Mouse (Mus musculus) heart, adult 2 months (tissue): ENCODE measurements at regions not wholly inside any gene's neighbourhood (a gene's known extent, or its start where the extent isn't known, plus 50 kb on each side); places are given as distances from the start of the nearest gene placed in this dataset.

ENCODE experiments used
- DNase-seq, 2 experiments: peaks; one replicate each; pipeline ENCODE4 v3.0.0; 2021
- H3K27ac ChIP-seq: fragments of 200-600 bp; 2 replicates; pipeline ENCODE4 v1.8.1; 2022
- H3K27me3 ChIP-seq: fragments of 200-500 bp; 2 replicates; pipeline ENCODE4 v1.6.1; 2012; ENCODE audit warnings: mild to moderate bottlenecking, low read length, inconsistent platforms, mixed read lengths; ENCODE audit not compliant: control insufficient read depth, insufficient read depth
- H3K36me3 ChIP-seq: fragments of 200-500 bp; 2 replicates; pipeline ENCODE4 v1.6.1; 2012; ENCODE audit warnings: low read length, inconsistent platforms; ENCODE audit not compliant: control insufficient read depth, insufficient read depth
- H3K4me1 ChIP-seq: fragments of 200-500 bp; 2 replicates; pipeline ENCODE4 v1.6.1; 2011; ENCODE audit warnings: low read length; ENCODE audit not compliant: control insufficient read depth, insufficient read depth
- H3K4me3 ChIP-seq: fragments of 200-600 bp; 2 replicates; pipeline ENCODE4 v1.8.1; 2022
- H3K79me2 ChIP-seq: fragments of 200-500 bp; replicated peaks from 2 replicates; pipeline ENCODE4 v1.6.1; 2012; ENCODE audit warnings: mild to moderate bottlenecking, inconsistent platforms, low read length, moderate library complexity, mixed read lengths; ENCODE audit not compliant: control insufficient read depth, insufficient read depth
- H3K9ac ChIP-seq: fragments of 200-500 bp; 2 replicates; pipeline ENCODE4 v1.6.1; 2012; ENCODE audit warnings: low read depth, mild to moderate bottlenecking, control low read depth, inconsistent platforms, low read length, mixed read lengths
- CTCF ChIP-seq: fragments of 200-600 bp; IDR thresholded peaks from 2 replicates; pipeline ENCODE4 v1.8.1; 2022; ENCODE audit warnings: antibody characterized with exemption, mild to moderate bottlenecking, moderate library complexity
- EP300 ChIP-seq: fragments of 200-500 bp; IDR thresholded peaks from 2 replicates; pipeline ENCODE4 v1.6.1; 2011; ENCODE audit warnings: low read depth, low read length, control low read depth; ENCODE audit not compliant: insufficient read depth
- POLR2A ChIP-seq: fragments of 200-500 bp; IDR thresholded peaks from 2 replicates; pipeline ENCODE4 v1.6.1; 2011; ENCODE audit warnings: mild to moderate bottlenecking, low read depth, low read length, control low read depth; ENCODE audit not compliant: insufficient read depth
- WGBS: fragments of 180-500 bp; shearing (Covaris S2); methylation state at CpG from one replicate; pipeline ENCODE4 v1.1.7; 2018; 5-methylcytosine and 5-hydroxymethylcytosine counted together
- intact Hi-C: fragments of 180-260 bp; cut with DNase I; formaldehyde crosslinking; loops from one replicate; pipeline ENCODE4 v1.15.1; 2025

- no peaks in the 10 kb centered on the region for H3K4me1 ChIP-seq
- intact Hi-C loops, result no loop called here
- no peaks in the 10 kb centered on the region for H3K79me2 ChIP-seq
- no peak overlapping the region for H3K27ac ChIP-seq
- H3K36me3 ChIP-seq, result no peaks in the 10 kb centered on the region
- no peak for DNase-seq
- H3K4me3 ChIP-seq, result no peak overlapping the region
- no peak overlapping the region for H3K9ac ChIP-seq
- TF ChIP-seq CTCF (no peak), EP300 (no peak), POLR2A (no peak)
- H3K27me3 ChIP-seq, result peaks cover 2% of the 10 kb centered on the region; the same call in 1 of the 2 replicates
- 62% methylated on average over 7 of the region's 7 CpGs for WGBS
Observed at GRCm38 (mm10) chr4:143055371-143055770, 157.4 kb downstream of the Prdm2 start.

- H3K36me3 ChIP-seq, result no peaks in the 10 kb centered on the region
- 90% methylated on average over 5 of the region's 5 CpGs for WGBS
- no peak overlapping the region for H3K4me3 ChIP-seq
- intact Hi-C loops, result no loop called here
- H3K9ac ChIP-seq, result no peak overlapping the region
- no peak overlapping the region for H3K27ac ChIP-seq
- peaks cover 2% of the 10 kb centered on the region; the same call in 1 of the 2 replicates for H3K27me3 ChIP-seq
- TF ChIP-seq CTCF, result no peak
- no peak for TF ChIP-seq POLR2A
- TF ChIP-seq EP300, result no peak
- H3K79me2 ChIP-seq, result no peaks in the 10 kb centered on the region
- DNase-seq, result no peak
- H3K4me1 ChIP-seq, result no peaks in the 10 kb centered on the region
Observed at GRCm38 (mm10) chr4:143053029-143053428, 159.8 kb downstream of the Prdm2 start.

GRCm38 (mm10) chr4:143051205-143051604, 161.6 kb downstream of the Prdm2 start:
- WGBS, result 83% methylated on average over 1 of the region's 1 CpGs
- no peak overlapping the region for H3K9ac ChIP-seq
- no peak for TF ChIP-seq EP300
- no peak for TF ChIP-seq POLR2A
- TF ChIP-seq CTCF, result no peak
- H3K27ac ChIP-seq, result no peak overlapping the region
- no peaks in the 10 kb centered on the region for H3K36me3 ChIP-seq
- intact Hi-C loops, result no loop called here
- no peaks in the 10 kb centered on the region for H3K79me2 ChIP-seq
- H3K4me3 ChIP-seq, result no peak overlapping the region
- H3K4me1 ChIP-seq, result no peaks in the 10 kb centered on the region
- peaks cover 2% of the 10 kb centered on the region; the same call in 1 of the 2 replicates for H3K27me3 ChIP-seq
- DNase-seq, result no peak

GRCm38 (mm10) chr4:143045245-143045644, 167.6 kb downstream of the Prdm2 start:
- no peak for DNase-seq
- no peaks in the 10 kb centered on the region for H3K4me1 ChIP-seq
- no peaks in the 10 kb centered on the region for H3K36me3 ChIP-seq
- no peak overlapping the region for H3K4me3 ChIP-seq
- no peak overlapping the region for H3K27ac ChIP-seq
- WGBS, result 43% methylated on average over 7 of the region's 7 CpGs
- no peak overlapping the region for H3K9ac ChIP-seq
- intact Hi-C loops, result no loop called here
- TF ChIP-seq POLR2A (no peak), EP300 (no peak), CTCF (no peak)
- H3K27me3 ChIP-seq, result no peaks in the 10 kb centered on the region
- H3K79me2 ChIP-seq, result no peaks in the 10 kb centered on the region

GRCm38 (mm10) chr4:143042806-143043205, 170.0 kb downstream of the Prdm2 start:
- no peak overlapping the region for H3K4me3 ChIP-seq
- DNase-seq, result no peak
- no peak overlapping the region for H3K27ac ChIP-seq
- no peaks in the 10 kb centered on the region for H3K79me2 ChIP-seq
- TF ChIP-seq CTCF, result no peak
- TF ChIP-seq EP300, result no peak
- TF ChIP-seq POLR2A, result no peak
- no peaks in the 10 kb centered on the region for H3K4me1 ChIP-seq
- 62% methylated on average over 6 of the region's 6 CpGs for WGBS
- intact Hi-C loops, result no loop called here
- no peaks in the 10 kb centered on the region for H3K36me3 ChIP-seq
- H3K9ac ChIP-seq, result no peak overlapping the region
- H3K27me3 ChIP-seq, result no peaks in the 10 kb centered on the region

GRCm38 (mm10) chr4:143038626-143039025, 174.2 kb downstream of the Prdm2 start:
- TF ChIP-seq POLR2A (no peak), EP300 (no peak), CTCF (no peak)
- no peaks in the 10 kb centered on the region for H3K36me3 ChIP-seq
- H3K4me3 ChIP-seq, result no peak overlapping the region
- intact Hi-C loops, result no loop called here
- 0 out of 2 replicates have a peak, but pooled peaks cover 1% of the 10 kb centered on the region for H3K27me3 ChIP-seq
- WGBS, result 74% methylated on average over 9 of the region's 9 CpGs
- DNase-seq, result no peak
- H3K4me1 ChIP-seq, result no peaks in the 10 kb centered on the region
- no peaks in the 10 kb centered on the region for H3K79me2 ChIP-seq
- no peak overlapping the region for H3K27ac ChIP-seq
- no peak overlapping the region for H3K9ac ChIP-seq
